Mouse (Mus musculus) left cerebral cortex, postnatal 10 days (tissue): ENCODE results near the gene Ghdc. TPM values are rescaled to one million over a fixed set of nuclear protein-coding genes. Genes with fewer than 3 reads are reported as not detected.

Source experiments
- DNase-seq, 2 experiments: peaks; one replicate each; pipeline ENCODE4 v3.0.0; 2021 to 2022; ENCODE audit warnings: low spot score in 2 of 2, mixed read lengths in 1 of 2; ENCODE audit errors: extremely low spot score in 1 of 2
- intact Hi-C: fragments of 180-260 bp; cut with DNase I; formaldehyde crosslinking; loops from one replicate; pipeline ENCODE4 v1.15.1; 2025
- total RNA-seq, 2 experiments: library from RNA; stranded (reverse); gene quantifications; 2 replicates each; pipeline ENCODE4 v1.2.3; 2021

Gene Ghdc
- total RNA-seq, 2 experiments from 2014 or later: 5.9 to 7.6 TPM

- DNase-seq: no peak
- intact Hi-C loops: no loop called here
Measured at GRCm38 (mm10) chr11:100789702-100790101, 18.9 kb upstream of the Ghdc start.

GRCm38 (mm10) chr11:100785774-100786173, 15.0 kb upstream of the Ghdc start:
- DNase-seq: no peak
- intact Hi-C loops: no loop called here

- DNase-seq: no peak
- intact Hi-C loops: no loop called here
Measured at GRCm38 (mm10) chr11:100784286-100784685, 13.5 kb upstream of the Ghdc start.

- intact Hi-C loops: no loop called here
- DNase-seq: no peak
Measured at GRCm38 (mm10) chr11:100782568-100782967, 11.8 kb upstream of the Ghdc start.

- no peak for DNase-seq
- intact Hi-C loops: no loop called here
Measured at GRCm38 (mm10) chr11:100781763-100782475, 11.2 kb upstream of the Ghdc start.

GRCm38 (mm10) chr11:100780247-100780646, 9.5 kb upstream of the Ghdc start:
- intact Hi-C loops: no loop called here
- DNase-seq: no peak

- no peak for DNase-seq
- intact Hi-C loops: loop anchor here (5.0 kb wide), 1 partner anchor 74 kb away; the partner anchor contains the start of gene Stat5b
Measured at GRCm38 (mm10) chr11:100778069-100778468, 7.3 kb upstream of the Ghdc start.

GRCm38 (mm10) chr11:100775921-100776320, 5.2 kb upstream of the Ghdc start:
- no peak for DNase-seq
- intact Hi-C loops: loop anchor here (5.0 kb wide), 1 partner anchor 76 kb away; the partner anchor contains the start of gene Stat5b

- no peak for DNase-seq
- intact Hi-C loops: no loop called here
Measured at GRCm38 (mm10) chr11:100774261-100774660, 3.5 kb upstream of the Ghdc start.

GRCm38 (mm10) chr11:100769980-100770379, 777 bp downstream of the Ghdc start:
- peak in 1 of 2 experiments; percentile 49 for DNase-seq
- intact Hi-C loops: loop anchor here (10.0 kb wide), 1 partner anchor 185 kb away; no protein-coding TSS in a partner anchor

- intact Hi-C loops: loop anchor here (10.0 kb wide), 1 partner anchor 187 kb away; no protein-coding TSS in a partner anchor
- no peak for DNase-seq
Measured at GRCm38 (mm10) chr11:100767871-100768270, 2.9 kb downstream of the Ghdc start.

GRCm38 (mm10) chr11:100766726-100767125, 4.0 kb downstream of the Ghdc start:
- no peak for DNase-seq
- intact Hi-C loops: loop anchor here (10.0 kb wide), 1 partner anchor 188 kb away; no protein-coding TSS in a partner anchor

GRCm38 (mm10) chr11:100762831-100763230, 7.9 kb downstream of the Ghdc start, which contains the start of gene Hcrt:
Gene Hcrt (minus strand): TSS chr11:100762931.
- no peak for DNase-seq
- intact Hi-C loops: loop anchor here (10.0 kb wide), 1 partner anchor 192 kb away; no protein-coding TSS in a partner anchor

GRCm38 (mm10) chr11:100761547-100762045, 9.2 kb downstream of the Ghdc start:
- DNase-seq: peak; percentile 81 to 90
- intact Hi-C loops: loop anchor here (2.0 to 10.0 kb wide), 2 partner anchors 47 to 193 kb away; no protein-coding TSS in a partner anchor

- intact Hi-C loops: loop anchor here (2.0 to 10.0 kb wide), 2 partner anchors 45 to 195 kb away; no protein-coding TSS in a partner anchor
- peak; percentile 84 to 88 for DNase-seq
Measured at GRCm38 (mm10) chr11:100759611-100760233, 11.0 kb downstream of the Ghdc start, which contains the start of gene Kcnh4. Gene Kcnh4 (minus strand): TSS chr11:100759942.

GRCm38 (mm10) chr11:100758707-100759610, 11.8 kb downstream of the Ghdc start:
- DNase-seq: peak in 1 of 2 experiments; percentile 55
- intact Hi-C loops: no loop called here

GRCm38 (mm10) chr11:100757566-100757965, 13.2 kb downstream of the Ghdc start:
- DNase-seq: no peak
- intact Hi-C loops: no loop called here

- intact Hi-C loops: no loop called here
- no peak for DNase-seq
Measured at GRCm38 (mm10) chr11:100756476-100756875, 14.3 kb downstream of the Ghdc start.

GRCm38 (mm10) chr11:100754693-100755057, 16.1 kb downstream of the Ghdc start:
- DNase-seq: no peak
- intact Hi-C loops: no loop called here
